Mouse (Mus musculus) hindbrain, embryonic 10.5 days (tissue): ENCODE data around the gene Bcl9. TPM values are rescaled to one million over a fixed set of nuclear protein-coding genes. Genes with fewer than 3 reads are reported as not detected.

Source experiments
- DNase-seq: peaks from one replicate; pipeline ENCODE4 v3.0.0-alpha.2; 2017; ENCODE audit warnings: low spot score
- H3K27ac ChIP-seq: fragments of 300-500 bp; sonication (generic); 2 replicates; pipeline ENCODE4 v1.5.1; 2016; ENCODE audit warnings: mild to moderate bottlenecking, moderate library complexity
- H3K27me3 ChIP-seq: fragments of 300-500 bp; sonication (generic); 2 replicates; pipeline ENCODE4 v1.6.1; 2016; ENCODE audit warnings: mild to moderate bottlenecking; ENCODE audit not compliant: poor library complexity, insufficient read depth, severe bottlenecking
- H3K36me3 ChIP-seq: fragments of 300-500 bp; sonication (generic); 2 replicates; pipeline ENCODE4 v1.6.1; 2016; ENCODE audit warnings: mild to moderate bottlenecking, moderate library complexity
- H3K4me1 ChIP-seq: fragments of 300-500 bp; sonication (generic); replicated peaks from 2 replicates; pipeline ENCODE4 v1.6.1; 2016; ENCODE audit warnings: mild to moderate bottlenecking
- H3K4me3 ChIP-seq: fragments of 300-500 bp; sonication (generic); 2 replicates; pipeline ENCODE4 v1.5.1; 2016; ENCODE audit warnings: mild to moderate bottlenecking, moderate library complexity
- H3K9me3 ChIP-seq: fragments of 300-500 bp; sonication (generic); 2 replicates; pipeline ENCODE4 v1.6.1; 2016; ENCODE audit warnings: mild to moderate bottlenecking, moderate library complexity
- WGBS: fragments of 180-500 bp; shearing (Covaris S2); methylation state at CpG from one replicate; pipeline ENCODE4 v1.1.7; 2016; 5-methylcytosine and 5-hydroxymethylcytosine counted together
- polyA plus RNA-seq: library from polyadenylated mRNA; unstranded; fragments of >200 nt; fragmentation: Nextera tagmentation; extraction: Ambion mirVana; gene quantifications from 2 replicates; pipeline ENCODE4 v1.2.1, GENCODE M21; 2016

Gene Bcl9
- polyA plus RNA-seq, 1 experiment from 2014 or later = 71.6 TPM

DNA sequence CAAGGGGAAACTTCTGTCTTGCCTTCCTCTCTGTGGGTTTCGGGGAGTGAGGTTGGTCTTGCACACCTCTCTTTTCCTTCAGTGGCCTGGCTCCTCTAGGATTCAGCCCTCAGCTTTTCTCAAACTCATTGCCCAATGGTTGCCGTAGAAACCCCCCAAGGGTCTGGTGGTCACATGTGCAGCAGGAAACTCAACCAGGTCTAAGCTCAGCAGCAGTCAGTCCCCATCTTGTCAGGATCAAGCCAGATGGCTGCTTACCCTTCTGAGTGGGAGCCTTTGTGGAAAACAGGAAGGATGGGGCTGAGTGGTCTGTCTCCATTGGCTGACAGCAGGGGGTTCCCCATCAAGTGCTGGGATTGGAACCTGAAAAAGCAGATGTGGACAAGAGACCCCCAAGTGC, 15.7 kb upstream of the Bcl9 start:
- 56% methylated on average over 2 of the region's 2 CpGs for WGBS
- Histone ChIP-seq H3K36me3 (no peaks in the 10 kb centered on the region), H3K9me3 (peaks cover 6% of the 10 kb centered on the region), H3K4me3 (no peak overlapping the region), H3K4me1 (peaks cover 47% of the 10 kb centered on the region), H3K27ac (peak overlapping the region; percentile 79), H3K27me3 (peaks cover 18% of the 10 kb centered on the region)
- peak; percentile 47 for DNase-seq

DNA sequence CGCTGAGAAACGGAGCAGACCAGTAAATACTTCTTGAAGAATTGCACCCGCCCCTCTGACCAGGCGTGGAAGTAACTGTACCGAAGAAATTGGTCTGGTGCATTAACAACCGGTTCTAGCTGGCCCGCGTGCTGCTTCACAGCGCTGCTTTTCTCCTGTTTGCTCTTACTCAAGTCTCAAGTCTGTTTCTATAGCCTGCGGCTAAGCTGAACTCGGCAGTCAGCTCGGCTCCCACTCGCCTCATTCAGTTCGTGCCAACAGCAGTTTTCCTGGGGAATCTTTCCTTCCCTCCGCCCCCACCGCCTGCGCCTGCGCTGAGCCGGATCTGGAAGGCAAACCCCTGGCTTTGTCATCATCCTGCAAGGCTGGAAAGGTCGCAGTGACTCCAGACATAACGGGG, 14.3 kb upstream of the Bcl9 start:
- H3K4me3 ChIP-seq = peak overlapping the region; percentile 36

DNA sequence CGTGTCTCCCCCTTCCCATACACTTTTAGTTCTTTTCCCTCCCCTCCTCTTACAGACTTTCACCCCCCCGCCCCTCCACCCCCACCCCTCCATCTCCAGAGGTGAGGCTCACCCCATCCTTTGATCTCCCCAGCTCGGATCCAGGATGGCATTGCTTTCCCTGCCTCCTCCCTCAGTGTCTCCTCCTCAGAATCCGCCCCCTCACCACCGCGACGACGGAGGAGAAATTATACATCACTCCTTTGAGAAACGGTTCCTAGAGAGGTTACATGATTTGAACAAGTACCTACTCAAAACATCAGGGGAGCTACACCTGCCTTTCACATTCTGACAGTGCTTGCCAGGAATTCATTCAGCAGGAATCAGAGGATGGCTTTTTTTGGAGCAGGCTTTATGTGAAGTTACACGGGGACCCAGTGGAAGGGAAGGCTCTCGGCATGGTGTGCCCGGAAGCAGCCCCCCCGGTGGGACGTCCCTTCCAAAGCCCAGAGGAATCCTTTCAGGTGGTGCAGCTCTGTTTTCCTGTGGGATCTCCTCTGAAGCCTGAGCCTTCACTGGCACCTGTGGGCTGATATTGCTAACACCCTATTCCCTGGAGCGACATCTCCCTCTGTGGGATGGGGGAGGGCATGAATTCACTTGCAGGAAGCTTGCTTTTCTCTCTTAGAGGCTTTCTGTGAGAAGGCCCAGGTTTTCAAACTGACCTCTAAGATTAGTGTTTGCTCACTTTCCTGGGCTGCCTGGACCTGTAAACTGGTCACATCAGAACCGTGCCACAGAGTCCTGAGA, 12.2 kb upstream of the Bcl9 start:
- no peak for DNase-seq
- peaks cover 14% of the 10 kb centered on the region for H3K27me3 ChIP-seq
- H3K36me3 ChIP-seq = no peaks in the 10 kb centered on the region
- WGBS = 6% methylated on average over 16 of the region's 16 CpGs
- H3K4me3 ChIP-seq = peak overlapping the region; percentile 28
- peaks cover 6% of the 10 kb centered on the region for H3K9me3 ChIP-seq
- peaks cover 56% of the 10 kb centered on the region for H3K4me1 ChIP-seq
- H3K27ac ChIP-seq = peak overlapping the region; percentile 18; the same call in 1 of the 2 replicates

More for the DNA sequence above, 14.3 kb upstream of the Bcl9 start:
- DNase-seq = peak; percentile 58
- peaks cover 6% of the 10 kb centered on the region for H3K9me3 ChIP-seq
- H3K4me1 ChIP-seq = peaks cover 51% of the 10 kb centered on the region
- no peaks in the 10 kb centered on the region for H3K36me3 ChIP-seq
- WGBS = 23% methylated on average over 21 of the region's 21 CpGs
- peaks cover 16% of the 10 kb centered on the region for H3K27me3 ChIP-seq
- H3K27ac ChIP-seq = peak overlapping the region; percentile 79

DNA sequence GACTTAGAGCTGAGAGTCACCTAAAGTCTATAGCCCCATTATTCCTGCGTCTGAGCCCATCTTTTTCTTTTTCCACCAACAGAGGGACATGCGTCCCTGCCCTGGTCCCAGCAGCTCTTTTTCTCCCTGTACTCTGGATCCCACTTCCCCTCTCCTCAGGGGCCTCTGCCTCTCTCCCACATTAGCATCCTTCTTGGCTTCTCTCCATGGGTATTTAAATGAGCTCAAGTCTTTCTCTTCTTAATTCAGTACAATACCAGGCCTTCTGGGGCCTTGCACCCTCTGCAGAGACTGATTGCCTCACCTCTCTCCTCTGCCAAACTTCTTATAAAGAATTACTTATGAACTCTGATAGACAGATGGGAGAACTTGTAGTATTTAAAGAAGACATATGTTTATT, 10.7 kb upstream of the Bcl9 start:
- peaks cover 6% of the 10 kb centered on the region for H3K9me3 ChIP-seq
- no peak for DNase-seq
- 37% methylated on average over 2 of the region's 2 CpGs for WGBS
- H3K4me1 ChIP-seq = peaks cover 53% of the 10 kb centered on the region
- H3K27me3 ChIP-seq = peaks cover 14% of the 10 kb centered on the region
- H3K4me3 ChIP-seq = no peak overlapping the region
- H3K27ac ChIP-seq = no peak overlapping the region
- H3K36me3 ChIP-seq = no peaks in the 10 kb centered on the region

DNA sequence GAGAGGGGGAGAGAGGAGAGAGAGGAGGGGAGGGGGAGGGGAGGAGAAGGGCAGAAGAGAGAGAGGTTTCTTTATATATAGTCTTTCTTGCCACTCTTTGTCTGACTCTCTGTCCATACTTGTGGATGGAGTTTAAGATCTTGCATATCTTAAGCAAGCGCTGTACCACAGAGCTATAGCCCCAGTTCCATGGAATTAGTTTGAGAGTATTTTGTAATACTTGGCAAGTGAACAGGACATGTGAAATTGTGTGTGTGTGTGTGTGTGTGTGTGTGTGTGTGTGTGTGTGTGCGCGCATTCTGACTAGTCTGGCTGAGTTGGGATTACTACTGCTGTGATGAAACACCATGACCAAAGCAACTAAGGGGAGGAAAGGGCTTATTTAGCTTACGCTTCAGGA, 8.2 kb upstream of the Bcl9 start:
- 66% methylated on average over 4 of the region's 4 CpGs for WGBS

DNA sequence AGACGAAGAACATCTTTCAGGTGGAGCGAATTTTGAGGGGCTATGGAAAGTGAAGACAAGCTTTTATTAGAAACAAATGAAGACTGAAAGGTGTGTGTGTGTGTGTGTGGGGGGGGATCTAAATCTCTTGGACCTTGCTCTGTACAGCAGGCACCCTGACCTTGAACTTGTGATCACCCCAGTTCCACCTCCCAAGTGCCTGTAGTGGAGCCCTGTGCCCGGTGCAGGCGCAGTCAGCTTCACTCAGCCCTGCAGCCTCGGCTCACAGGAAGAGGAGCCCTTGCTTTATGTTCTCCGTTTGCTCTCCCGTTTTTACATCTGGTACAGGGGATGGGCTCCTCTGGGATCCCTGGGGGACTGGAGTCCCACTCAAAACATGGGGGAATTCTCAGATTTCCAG, 3.9 kb upstream of the Bcl9 start:
- H3K27me3 ChIP-seq = no peaks in the 10 kb centered on the region
- no peak overlapping the region for H3K4me3 ChIP-seq
- no peaks in the 10 kb centered on the region for H3K36me3 ChIP-seq
- no peak overlapping the region for H3K27ac ChIP-seq
- DNase-seq = no peak
- 56% methylated on average over 7 of the region's 7 CpGs for WGBS
- H3K4me1 ChIP-seq = peaks cover 33% of the 10 kb centered on the region
- peaks cover 3% of the 10 kb centered on the region; the same call in 1 of the 2 replicates for H3K9me3 ChIP-seq

More for the DNA sequence above, 8.2 kb upstream of the Bcl9 start:
- Histone ChIP-seq H3K27me3 (peaks cover 14% of the 10 kb centered on the region), H3K27ac (peak overlapping the region; percentile 59; the same call in 1 of the 2 replicates), H3K36me3 (no peaks in the 10 kb centered on the region), H3K4me1 (peaks cover 33% of the 10 kb centered on the region), H3K9me3 (peaks cover 2% of the 10 kb centered on the region), H3K4me3 (no peak overlapping the region)
- no peak for DNase-seq

DNA sequence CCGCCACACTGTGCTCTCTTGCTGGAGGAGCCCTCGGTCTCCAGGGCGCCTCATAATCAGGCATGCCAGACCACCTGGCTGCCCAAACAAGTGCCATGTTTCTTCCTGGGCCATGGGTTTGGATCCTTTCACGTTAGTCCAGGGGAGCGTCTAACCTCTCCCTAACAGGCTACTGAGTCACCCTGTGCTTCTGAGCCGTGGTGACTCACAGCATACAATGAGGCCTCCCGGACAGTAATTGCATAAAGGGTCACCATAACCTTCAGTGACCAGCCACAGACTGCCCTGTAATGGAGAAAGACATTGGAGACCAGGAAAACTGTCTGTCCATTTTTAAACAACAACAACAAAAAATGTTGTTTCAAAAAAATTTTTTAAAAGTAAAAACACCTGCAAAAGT, 2.7 kb upstream of the Bcl9 start:
- Histone ChIP-seq H3K27ac (no peak overlapping the region), H3K27me3 (no peaks in the 10 kb centered on the region), H3K36me3 (no peaks in the 10 kb centered on the region), H3K9me3 (peaks cover 3% of the 10 kb centered on the region; the same call in 1 of the 2 replicates), H3K4me1 (peaks cover 36% of the 10 kb centered on the region), H3K4me3 (no peak overlapping the region)
- no peak for DNase-seq
- 89% methylated on average over 7 of the region's 7 CpGs for WGBS

DNA sequence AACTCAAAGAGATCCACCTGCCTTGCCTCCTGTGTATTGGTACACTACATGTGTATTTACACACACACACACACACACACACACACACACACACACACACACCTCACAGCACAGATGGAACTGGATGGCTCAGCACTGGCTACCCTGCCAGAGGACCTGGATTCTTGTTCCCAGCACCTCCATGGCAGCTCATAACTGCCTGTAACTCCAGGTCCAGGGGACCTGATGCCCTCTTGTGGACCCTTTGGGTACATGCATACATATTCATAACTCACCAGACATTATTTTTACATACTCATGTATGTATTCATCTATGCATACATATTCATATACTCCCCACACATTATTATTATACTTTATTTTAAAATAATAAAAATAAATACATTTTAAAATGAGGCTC, 2.2 kb upstream of the Bcl9 start:
- no peak overlapping the region for H3K27ac ChIP-seq
- H3K4me1 ChIP-seq = peaks cover 40% of the 10 kb centered on the region
- H3K4me3 ChIP-seq = no peak overlapping the region
- no peak for DNase-seq
- H3K27me3 ChIP-seq = no peaks in the 10 kb centered on the region
- H3K9me3 ChIP-seq = peaks cover 3% of the 10 kb centered on the region; the same call in 1 of the 2 replicates
- no peaks in the 10 kb centered on the region for H3K36me3 ChIP-seq

DNA sequence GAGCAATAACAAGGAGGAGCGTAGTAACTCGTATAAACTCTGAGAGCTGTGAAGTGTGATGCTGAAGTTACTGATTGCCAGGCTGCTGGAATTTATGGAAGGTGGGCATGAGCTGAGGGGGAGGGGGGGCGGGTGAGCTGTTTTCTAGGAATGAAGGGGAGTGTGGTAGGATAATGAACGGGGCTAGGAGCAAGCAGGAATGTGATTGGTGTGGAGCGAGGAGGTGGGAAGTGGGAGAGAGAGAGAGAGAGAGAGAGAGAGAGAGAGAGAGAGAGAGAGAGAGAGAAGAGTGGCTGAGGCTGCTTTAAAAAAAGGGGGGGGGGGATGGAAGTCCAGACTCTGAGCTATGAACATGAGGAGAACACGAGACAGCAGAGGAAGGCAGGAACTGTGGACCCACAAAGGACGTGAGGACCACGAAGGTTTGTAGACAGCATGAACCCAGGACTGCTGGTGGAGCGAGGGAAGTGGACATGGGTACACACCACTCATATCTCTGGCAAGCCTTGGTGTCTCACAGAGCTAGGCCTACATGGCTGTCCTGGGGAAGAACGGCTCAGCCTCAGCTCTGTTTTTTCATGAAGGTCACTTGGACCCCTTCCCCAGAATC, 1.2 kb upstream of the Bcl9 start:
- DNase-seq = peak; percentile 39
- H3K27ac ChIP-seq = peak overlapping the region; percentile 98
- no peaks in the 10 kb centered on the region for H3K27me3 ChIP-seq
- 36% methylated on average over 10 of the region's 10 CpGs for WGBS
- H3K4me1 ChIP-seq = peaks cover 47% of the 10 kb centered on the region
- H3K36me3 ChIP-seq = no peaks in the 10 kb centered on the region
- peaks cover 3% of the 10 kb centered on the region; the same call in 1 of the 2 replicates for H3K9me3 ChIP-seq
- H3K4me3 ChIP-seq = peak overlapping the region; percentile 80

DNA sequence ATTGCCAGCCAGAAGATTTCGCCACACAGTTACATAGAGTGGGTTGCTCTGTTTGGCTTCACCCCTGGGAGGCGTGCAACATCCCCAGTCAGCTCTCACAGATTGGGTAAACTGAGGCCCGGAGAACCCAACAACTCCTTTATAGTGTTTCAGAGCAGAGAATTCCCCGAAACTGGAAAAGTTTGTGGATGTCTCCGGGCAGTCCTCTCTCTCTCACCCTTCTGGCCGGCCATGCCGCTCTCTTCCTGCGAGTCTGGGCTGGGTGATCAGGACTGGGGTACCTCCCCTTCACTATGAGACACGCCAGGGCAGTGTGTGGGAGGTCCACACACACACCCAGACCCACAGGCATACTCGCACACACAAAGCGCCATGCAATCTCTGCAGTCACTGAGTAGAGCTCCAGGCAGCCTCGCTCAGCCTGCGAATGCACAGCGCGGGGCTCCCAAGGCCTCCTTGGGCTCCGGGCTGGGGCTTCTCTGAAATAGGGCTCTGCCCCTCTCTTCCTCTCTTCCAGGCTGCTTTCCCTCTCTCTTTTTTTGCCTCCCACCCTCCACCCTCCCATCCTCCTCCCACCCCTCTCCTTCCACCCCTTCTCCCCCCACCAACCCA, 670 bp downstream of the Bcl9 start:
- DNase-seq = peak; percentile 70
- Histone ChIP-seq H3K4me1 (peaks cover 57% of the 10 kb centered on the region), H3K4me3 (peak overlapping the region; percentile 80), H3K27ac (peak overlapping the region; percentile 98), H3K9me3 (peaks cover 3% of the 10 kb centered on the region; the same call in 1 of the 2 replicates), H3K36me3 (no peaks in the 10 kb centered on the region), H3K27me3 (no peaks in the 10 kb centered on the region)
- WGBS = 5% methylated on average over 16 of the region's 16 CpGs

DNA sequence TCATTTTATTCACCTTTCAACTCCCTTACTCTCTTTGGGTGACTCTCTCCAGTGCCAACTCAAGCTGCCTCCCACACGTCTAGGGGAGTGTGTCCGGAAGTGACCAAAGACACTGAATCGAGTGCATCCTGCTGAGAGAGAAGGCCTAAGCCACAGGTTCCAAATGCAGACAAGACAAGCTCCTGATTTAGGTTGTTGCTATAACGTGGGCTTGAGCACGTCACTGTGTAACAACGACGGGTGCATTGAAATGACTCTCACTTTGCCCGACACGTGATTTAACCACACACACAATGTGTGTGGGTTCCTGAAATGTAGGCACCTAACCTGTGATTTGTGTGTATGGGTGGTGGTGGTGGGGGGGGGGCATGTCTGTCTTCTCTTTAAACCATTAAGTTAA, 3.4 kb downstream of the Bcl9 start:
- H3K27me3 ChIP-seq = no peaks in the 10 kb centered on the region

DNA sequence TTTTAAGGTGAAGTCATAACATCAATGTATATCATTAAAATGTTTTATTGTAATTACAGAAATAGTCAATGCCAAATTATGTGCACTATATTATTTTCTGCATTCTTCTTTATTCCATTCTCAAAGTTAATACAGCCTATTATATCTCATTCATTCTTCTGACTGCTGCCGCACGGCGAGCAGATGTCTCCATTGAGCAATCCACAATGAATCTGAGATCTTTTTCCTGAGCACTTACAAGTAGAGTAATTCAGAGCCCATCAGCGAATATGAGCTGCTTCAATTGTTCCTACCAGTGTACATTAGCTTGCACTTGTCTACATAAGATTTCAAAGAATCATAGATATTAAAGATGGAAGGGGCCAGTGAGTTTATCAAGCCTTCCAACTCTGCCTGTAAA, 12.8 kb downstream of the Bcl9 start:
- H3K27me3 ChIP-seq = no peaks in the 10 kb centered on the region
- H3K9me3 ChIP-seq = no peaks in the 10 kb centered on the region
- peaks cover 30% of the 10 kb centered on the region for H3K36me3 ChIP-seq
- H3K4me3 ChIP-seq = no peak overlapping the region
- no peaks in the 10 kb centered on the region; the same call in none of the 2 replicates for H3K4me1 ChIP-seq
- no peak for DNase-seq
- WGBS = 95% methylated on average over 4 of the region's 4 CpGs
- H3K27ac ChIP-seq = no peak overlapping the region

More for the DNA sequence above, 3.4 kb downstream of the Bcl9 start:
- no peak for DNase-seq
- Histone ChIP-seq H3K4me3 (no peak overlapping the region), H3K36me3 (no peaks in the 10 kb centered on the region), H3K4me1 (peaks cover 56% of the 10 kb centered on the region), H3K27ac (no peak overlapping the region), H3K9me3 (no peaks in the 10 kb centered on the region)
- 84% methylated on average over 9 of the region's 9 CpGs for WGBS

DNA sequence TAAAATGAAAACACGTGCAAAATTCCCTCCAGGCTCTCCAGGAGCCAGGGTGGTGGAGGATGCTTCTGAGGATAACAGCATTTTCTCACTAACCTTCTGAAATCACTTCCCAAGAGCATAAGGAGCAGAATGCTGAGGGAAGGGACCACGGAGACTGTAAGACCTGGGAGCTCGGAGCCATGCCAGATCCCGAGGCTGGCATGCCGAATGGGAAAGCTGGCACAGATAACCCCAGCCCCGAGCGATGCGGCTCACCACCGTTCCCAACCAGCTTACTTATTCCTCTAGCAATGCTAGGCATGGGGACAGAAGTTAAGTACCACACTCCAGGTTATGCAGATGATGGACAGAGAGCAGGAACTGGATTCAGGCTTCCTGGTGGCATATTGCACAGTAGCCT, 13.7 kb downstream of the Bcl9 start:
- Histone ChIP-seq H3K4me1 (no peaks in the 10 kb centered on the region; the same call in none of the 2 replicates), H3K36me3 (peaks cover 31% of the 10 kb centered on the region), H3K27me3 (no peaks in the 10 kb centered on the region), H3K4me3 (no peak overlapping the region), H3K9me3 (no peaks in the 10 kb centered on the region), H3K27ac (no peak overlapping the region)
- no peak for DNase-seq
- WGBS = 93% methylated on average over 9 of the region's 9 CpGs
